Mouse (Mus musculus): Measurements from ENCODE around the gene Htra3. TPM values are rescaled to one million over a fixed set of nuclear protein-coding genes. Genes with fewer than 3 reads are reported as not detected.

Gene Htra3
- polyA plus RNA-seq, 1 experiment from 2014 or later, result 5.9 TPM

- H3K27me3 ChIP-seq, result no peaks in the 10 kb centered on the region
- no peak overlapping the region for H3K27ac ChIP-seq
- H3K9ac ChIP-seq, result no peak overlapping the region
- H3K4me3 ChIP-seq (replicated peaks), result no peak overlapping the region
- H3K9me3 ChIP-seq, result no peaks in the 10 kb centered on the region
- no peak overlapping the region for H3K4me2 ChIP-seq
- 86% methylated on average over 8 of the region's 8 CpGs for WGBS
- ATAC-seq (ENCODE audit: low FRiP score), result no peak
- H3K4me1 ChIP-seq, result peaks cover 5% of the 10 kb centered on the region
- no peaks in the 10 kb centered on the region for H3K36me3 ChIP-seq (replicated peaks)
Measured at GRCm38 (mm10) chr5:35690485-35691165, 11.0 kb upstream of the Htra3 start.

DNA sequence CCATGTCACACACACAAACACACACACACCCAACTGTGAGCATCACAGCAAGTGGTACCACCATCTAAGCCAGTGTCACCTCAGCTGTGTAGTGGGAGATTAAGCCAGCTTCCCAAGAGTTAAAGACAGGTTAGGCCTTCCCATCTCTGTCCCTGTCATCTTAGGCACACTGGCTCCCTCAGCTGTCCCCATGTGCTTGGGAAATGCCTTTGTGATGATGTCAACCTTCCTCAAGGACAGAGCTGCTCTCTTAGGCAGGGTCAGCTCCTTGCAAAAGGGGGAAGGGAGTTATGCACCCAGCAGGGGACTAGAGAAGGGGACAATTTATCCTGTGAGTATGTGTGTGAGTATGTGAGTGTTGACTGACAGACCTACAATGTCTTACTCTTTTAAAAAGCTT, 9.8 kb upstream of the Htra3 start:
- Histone ChIP-seq H3K27me3 (no peaks in the 10 kb centered on the region), H3K9me3 (no peaks in the 10 kb centered on the region), H3K4me1 (peaks cover 4% of the 10 kb centered on the region; the same call in 1 of the 2 replicates), H3K4me2 (no peak overlapping the region), H3K4me3 (replicated peaks) (no peak overlapping the region), H3K27ac (no peak overlapping the region), H3K9ac (no peak overlapping the region), H3K36me3 (replicated peaks) (no peaks in the 10 kb centered on the region)
- ATAC-seq (ENCODE audit: low FRiP score), result no peak

GRCm38 (mm10) chr5:35688851-35689250, 9.3 kb upstream of the Htra3 start:
- WGBS, result 89% methylated on average over 2 of the region's 2 CpGs
- H3K27ac ChIP-seq, result no peak overlapping the region
- no peak overlapping the region for H3K9ac ChIP-seq
- no peak for ATAC-seq (ENCODE audit: low FRiP score)
- H3K36me3 ChIP-seq (replicated peaks), result no peaks in the 10 kb centered on the region
- H3K27me3 ChIP-seq, result no peaks in the 10 kb centered on the region
- H3K4me2 ChIP-seq, result no peak overlapping the region
- no peak overlapping the region for H3K4me3 ChIP-seq (replicated peaks)
- peaks cover 4% of the 10 kb centered on the region; the same call in 1 of the 2 replicates for H3K4me1 ChIP-seq
- H3K9me3 ChIP-seq, result no peaks in the 10 kb centered on the region

GRCm38 (mm10) chr5:35687098-35687497, 7.5 kb upstream of the Htra3 start:
- no peak for ATAC-seq (ENCODE audit: low FRiP score)
- Histone ChIP-seq H3K9me3 (no peaks in the 10 kb centered on the region), H3K36me3 (replicated peaks) (no peaks in the 10 kb centered on the region), H3K4me3 (replicated peaks) (no peak overlapping the region), H3K4me2 (no peak overlapping the region), H3K4me1 (peaks cover 4% of the 10 kb centered on the region; the same call in 1 of the 2 replicates), H3K27me3 (no peaks in the 10 kb centered on the region), H3K27ac (no peak overlapping the region), H3K9ac (no peak overlapping the region)
- 73% methylated on average over 5 of the region's 5 CpGs for WGBS

- peaks cover 4% of the 10 kb centered on the region; the same call in 1 of the 2 replicates for H3K4me1 ChIP-seq
- no peak for ATAC-seq (ENCODE audit: low FRiP score)
Measured at GRCm38 (mm10) chr5:35686336-35686735, 6.8 kb upstream of the Htra3 start.

DNA sequence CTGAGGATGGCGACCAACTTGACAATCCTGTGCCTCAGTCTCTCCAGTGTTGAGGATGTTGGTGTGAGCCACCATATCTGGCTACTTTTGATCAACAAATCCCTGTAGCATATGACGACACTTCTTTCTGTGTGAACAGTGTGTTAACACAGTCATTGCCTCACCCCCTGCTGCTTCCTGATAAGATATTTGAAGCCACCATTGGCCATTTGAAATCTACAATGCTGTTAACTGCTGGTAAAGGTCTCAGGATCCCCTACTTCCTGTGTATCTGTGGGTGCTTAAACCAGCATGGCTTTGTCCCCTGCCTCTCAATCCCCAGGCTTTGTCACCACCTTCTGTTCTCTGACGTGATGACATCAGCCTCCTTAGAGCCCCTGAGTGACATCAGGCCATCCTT, 5.5 kb upstream of the Htra3 start:
- ATAC-seq (ENCODE audit: low FRiP score), result no peak
- 59% methylated on average over 3 of the region's 3 CpGs for WGBS
- H3K4me2 ChIP-seq, result no peak overlapping the region
- H3K4me1 ChIP-seq, result peaks cover 4% of the 10 kb centered on the region; the same call in 1 of the 2 replicates
- H3K27ac ChIP-seq, result no peak overlapping the region
- H3K9ac ChIP-seq, result no peak overlapping the region
- H3K27me3 ChIP-seq, result peaks cover 12% of the 10 kb centered on the region
- H3K36me3 ChIP-seq (replicated peaks), result no peaks in the 10 kb centered on the region
- H3K4me3 ChIP-seq (replicated peaks), result no peak overlapping the region
- H3K9me3 ChIP-seq, result no peaks in the 10 kb centered on the region

More at GRCm38 (mm10) chr5:35686336-35686735, 6.8 kb upstream of the Htra3 start:
- Histone ChIP-seq H3K9me3 (no peaks in the 10 kb centered on the region), H3K9ac (no peak overlapping the region), H3K27ac (no peak overlapping the region), H3K27me3 (no peaks in the 10 kb centered on the region; the same call in 1 of the 2 replicates), H3K36me3 (replicated peaks) (no peaks in the 10 kb centered on the region), H3K4me2 (no peak overlapping the region), H3K4me3 (replicated peaks) (no peak overlapping the region)
- 59% methylated on average over 4 of the region's 4 CpGs for WGBS

GRCm38 (mm10) chr5:35680958-35681357, 1.4 kb upstream of the Htra3 start:
- 61% methylated on average over 2 of the region's 2 CpGs for WGBS
- H3K27me3 ChIP-seq, result peaks cover 46% of the 10 kb centered on the region
- H3K36me3 ChIP-seq (replicated peaks), result no peaks in the 10 kb centered on the region
- H3K4me1 ChIP-seq, result peaks cover 7% of the 10 kb centered on the region
- H3K27ac ChIP-seq, result no peak overlapping the region
- H3K4me3 ChIP-seq (replicated peaks), result no peak overlapping the region
- no peaks in the 10 kb centered on the region for H3K9me3 ChIP-seq
- no peak for ATAC-seq (ENCODE audit: low FRiP score)
- H3K9ac ChIP-seq, result no peak overlapping the region
- no peak overlapping the region for H3K4me2 ChIP-seq

- 85% methylated on average over 7 of the region's 7 CpGs for WGBS
Measured at GRCm38 (mm10) chr5:35676964-35677363, 2.6 kb downstream of the Htra3 start.

DNA sequence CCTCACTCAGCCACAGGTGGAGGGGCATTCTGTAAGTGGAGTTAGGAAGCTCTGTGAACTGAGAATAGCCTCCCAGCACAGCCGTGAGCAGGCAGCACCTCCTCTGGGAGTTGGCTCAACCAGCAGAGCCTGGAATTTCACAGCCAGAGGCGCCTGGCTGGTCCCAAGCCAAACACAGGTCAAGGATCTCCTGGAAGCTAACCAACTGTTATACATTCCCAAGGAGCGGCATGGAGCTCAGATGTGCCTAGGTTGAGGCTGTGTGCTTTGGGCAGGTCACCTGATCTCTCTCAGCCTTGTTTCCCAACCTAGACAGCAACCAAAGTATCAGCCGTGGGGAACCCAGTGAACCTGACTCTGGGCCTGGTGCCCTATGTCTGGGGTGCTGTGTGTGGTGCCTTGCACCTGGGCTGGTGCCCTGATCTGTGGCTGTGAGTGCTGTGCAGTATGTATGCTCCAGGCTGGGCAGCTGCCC, 5.5 kb downstream of the Htra3 start:
- Histone ChIP-seq H3K9me3 (no peaks in the 10 kb centered on the region), H3K4me3 (replicated peaks) (no peak overlapping the region), H3K9ac (no peak overlapping the region), H3K27ac (no peak overlapping the region), H3K27me3 (peaks cover 25% of the 10 kb centered on the region), H3K36me3 (replicated peaks) (no peaks in the 10 kb centered on the region), H3K4me1 (peaks cover 4% of the 10 kb centered on the region), H3K4me2 (no peak overlapping the region)
- WGBS, result 78% methylated on average over 4 of the region's 4 CpGs
- ATAC-seq (ENCODE audit: low FRiP score), result no peak

More at GRCm38 (mm10) chr5:35676964-35677363, 2.6 kb downstream of the Htra3 start:
- peaks cover 7% of the 10 kb centered on the region for H3K4me1 ChIP-seq
- peaks cover 46% of the 10 kb centered on the region for H3K27me3 ChIP-seq
- H3K9ac ChIP-seq, result no peak overlapping the region
- H3K9me3 ChIP-seq, result no peaks in the 10 kb centered on the region
- H3K27ac ChIP-seq, result no peak overlapping the region
- H3K4me2 ChIP-seq, result no peak overlapping the region
- no peak for ATAC-seq (ENCODE audit: low FRiP score)
- H3K4me3 ChIP-seq (replicated peaks), result no peak overlapping the region
- no peaks in the 10 kb centered on the region for H3K36me3 ChIP-seq (replicated peaks)

GRCm38 (mm10) chr5:35673086-35673485, 6.5 kb downstream of the Htra3 start:
- no peak overlapping the region for H3K4me2 ChIP-seq
- H3K4me3 ChIP-seq (replicated peaks), result no peak overlapping the region
- no peaks in the 10 kb centered on the region for H3K9me3 ChIP-seq
- H3K27ac ChIP-seq, result no peak overlapping the region
- peaks cover 15% of the 10 kb centered on the region for H3K27me3 ChIP-seq
- H3K4me1 ChIP-seq, result no peaks in the 10 kb centered on the region; the same call in 1 of the 2 replicates
- no peak for ATAC-seq (ENCODE audit: low FRiP score)
- WGBS, result 78% methylated on average over 7 of the region's 7 CpGs
- no peaks in the 10 kb centered on the region for H3K36me3 ChIP-seq (replicated peaks)
- H3K9ac ChIP-seq, result no peak overlapping the region

DNA sequence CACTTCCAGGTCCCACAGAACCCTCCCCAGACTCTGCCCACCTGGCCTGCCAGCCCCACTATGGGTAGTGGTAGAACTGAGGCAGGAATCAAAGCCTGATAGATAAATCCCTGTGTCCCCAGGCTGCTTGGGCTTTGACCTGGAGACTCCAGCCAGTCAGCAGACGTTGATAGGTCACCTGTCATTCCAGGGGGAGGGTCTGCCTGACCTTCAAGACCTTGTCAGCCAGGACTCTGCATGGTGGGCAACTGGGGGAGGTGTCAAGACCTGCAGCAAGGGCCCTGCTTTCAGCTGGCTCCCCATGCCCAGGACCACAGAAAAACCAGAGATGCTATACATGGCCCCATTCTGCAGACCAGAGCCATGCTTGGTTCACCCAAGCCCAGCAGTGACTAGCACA, 7.0 kb downstream of the Htra3 start:
- H3K27ac ChIP-seq, result no peak overlapping the region

DNA sequence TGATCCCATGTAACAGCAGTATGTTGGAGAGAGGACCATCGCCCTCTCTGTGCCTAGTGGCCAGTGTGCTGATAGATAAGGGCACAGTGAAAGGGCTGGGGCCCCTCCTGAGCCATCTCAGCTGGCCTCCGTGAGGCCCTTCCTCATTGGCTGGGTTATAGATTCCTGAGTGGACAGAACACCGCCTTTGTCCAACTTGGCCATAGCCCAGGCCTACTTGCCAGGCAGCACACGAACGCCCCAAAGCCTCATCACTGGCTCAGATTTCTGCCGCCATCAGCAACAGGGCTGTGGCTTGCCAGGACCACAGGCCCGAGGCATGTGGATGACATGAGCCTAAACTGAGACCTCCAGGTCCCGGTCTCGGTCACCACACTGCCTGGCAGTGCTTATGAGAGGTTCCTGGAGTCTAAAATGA, 8.1 kb downstream of the Htra3 start:
- H3K36me3 ChIP-seq (replicated peaks), result no peaks in the 10 kb centered on the region
- H3K27ac ChIP-seq, result no peak overlapping the region
- no peak for ATAC-seq (ENCODE audit: low FRiP score)
- H3K4me2 ChIP-seq, result no peak overlapping the region
- H3K27me3 ChIP-seq, result no peaks in the 10 kb centered on the region; the same call in 1 of the 2 replicates
- no peak overlapping the region for H3K4me3 ChIP-seq (replicated peaks)
- H3K4me1 ChIP-seq, result no peaks in the 10 kb centered on the region; the same call in 1 of the 2 replicates
- H3K9me3 ChIP-seq, result no peaks in the 10 kb centered on the region
- H3K9ac ChIP-seq, result no peak overlapping the region
- WGBS, result 77% methylated on average over 9 of the region's 9 CpGs

More for the DNA sequence above, 7.0 kb downstream of the Htra3 start:
- Histone ChIP-seq H3K9ac (no peak overlapping the region), H3K4me3 (replicated peaks) (no peak overlapping the region), H3K4me1 (no peaks in the 10 kb centered on the region; the same call in 1 of the 2 replicates), H3K4me2 (no peak overlapping the region), H3K36me3 (replicated peaks) (no peaks in the 10 kb centered on the region), H3K9me3 (no peaks in the 10 kb centered on the region), H3K27me3 (peaks cover 10% of the 10 kb centered on the region)
- ATAC-seq (ENCODE audit: low FRiP score), result no peak
- WGBS, result 42% methylated on average over 1 of the region's 1 CpGs

GRCm38 (mm10) chr5:35670412-35670801, 9.2 kb downstream of the Htra3 start:
- Histone ChIP-seq H3K4me1 (no peaks in the 10 kb centered on the region; the same call in 1 of the 2 replicates), H3K9ac (no peak overlapping the region), H3K27me3 (no peaks in the 10 kb centered on the region; the same call in 1 of the 2 replicates), H3K27ac (no peak overlapping the region), H3K4me3 (replicated peaks) (no peak overlapping the region), H3K4me2 (no peak overlapping the region), H3K9me3 (no peaks in the 10 kb centered on the region), H3K36me3 (replicated peaks) (no peaks in the 10 kb centered on the region)
- ATAC-seq (ENCODE audit: low FRiP score), result no peak
- WGBS, result 53% methylated on average over 6 of the region's 6 CpGs
